Mouse (Mus musculus): ENCODE measurements around the gene Ptges3.

- TF ChIP-seq CTCF (IDR thresholded peaks at IDR 0.05; ENCODE audit: low read depth) (no peak), EP300 (IDR thresholded peaks at IDR 0.05; ENCODE audit: low read depth) (no peak)
Measured at GRCm38 (mm10) chr10:128125951-128126350, 67.2 kb downstream of the Ptges3 start.

Measured in liver, embryonic 14.5 days (tissue).